Mouse (Mus musculus) forebrain, embryonic 10.5 days (tissue): Measurements from ENCODE around the gene Heatr4. TPM values are rescaled to one million over a fixed set of nuclear protein-coding genes. Genes with fewer than 3 reads are reported as not detected.
"Not testable (repeated sequence)": the region's sequence is repeated elsewhere in the genome, so short reads cannot be mapped to it uniquely, and the experiment has no call there.

ENCODE experiments used
- DNase-seq: peaks from one replicate; pipeline ENCODE4 v3.0.0-alpha.2; 2017; ENCODE audit warnings: low spot score; ENCODE audit errors: extremely low spot score
- H3K27ac ChIP-seq: fragments of 300-500 bp; sonication (generic); 2 replicates; pipeline ENCODE4 v1.5.1; 2016; ENCODE audit warnings: mild to moderate bottlenecking
- H3K27me3 ChIP-seq: fragments of 300-500 bp; sonication (generic); 2 replicates; pipeline ENCODE4 v1.6.1; 2016; ENCODE audit warnings: mild to moderate bottlenecking; ENCODE audit not compliant: poor library complexity, severe bottlenecking
- H3K36me3 ChIP-seq: fragments of 300-500 bp; sonication (generic); replicated peaks from 2 replicates; pipeline ENCODE4 v1.6.1; 2016; ENCODE audit warnings: mild to moderate bottlenecking, moderate library complexity
- H3K4me1 ChIP-seq: fragments of 300-500 bp; sonication (generic); 2 replicates; pipeline ENCODE4 v1.6.1; 2016
- H3K4me3 ChIP-seq: fragments of 300-500 bp; sonication (generic); 2 replicates; pipeline ENCODE4 v1.5.1; 2016; ENCODE audit warnings: mild to moderate bottlenecking, moderate library complexity
- H3K9me3 ChIP-seq: fragments of 300-500 bp; sonication (generic); 2 replicates; pipeline ENCODE4 v1.6.1; 2016; ENCODE audit warnings: mild to moderate bottlenecking, moderate library complexity
- WGBS: fragments of 180-500 bp; shearing (Covaris S2); methylation state at CpG from one replicate; pipeline ENCODE4 v1.1.7; 2016; 5-methylcytosine and 5-hydroxymethylcytosine counted together
- polyA plus RNA-seq: library from polyadenylated mRNA; unstranded; fragments of >200 nt; fragmentation: Nextera tagmentation; extraction: Ambion mirVana; gene quantifications from 2 replicates; pipeline ENCODE4 v1.2.1, GENCODE M21; 2016

The Heatr4 gene
- polyA plus RNA-seq, 1 experiment from 2014 or later = not detected

DNA sequence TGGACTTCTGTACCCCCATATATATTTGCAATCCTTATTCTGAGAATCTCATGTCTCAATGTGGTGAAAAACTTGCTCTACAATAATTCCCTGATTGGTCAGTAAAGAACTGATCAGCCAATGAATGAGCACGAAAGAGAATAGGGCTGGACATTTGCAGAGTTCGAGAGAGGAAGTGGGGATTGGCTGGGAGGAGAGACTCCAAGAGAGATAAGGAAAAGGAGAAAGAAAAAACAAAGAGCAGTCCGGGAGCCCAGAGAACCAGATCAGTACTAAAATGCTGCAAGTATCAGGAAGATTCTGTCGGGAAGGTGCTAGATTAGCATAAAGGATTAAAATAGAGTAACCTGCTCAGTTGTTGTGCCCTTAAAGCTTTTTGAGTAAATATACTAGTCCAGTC is 35.6 kb downstream of the Heatr4 start:
- H3K9me3 ChIP-seq = 0 out of 2 replicates have a peak, but pooled peaks cover 4% of the 10 kb centered on the region
- DNase-seq = no peak
- peaks cover 25% of the 10 kb centered on the region for H3K36me3 ChIP-seq
- no peaks in the 10 kb centered on the region for H3K27me3 ChIP-seq
- H3K27ac ChIP-seq = no peak overlapping the region
- peaks cover 37% of the 10 kb centered on the region for H3K4me1 ChIP-seq
- no peak overlapping the region for H3K4me3 ChIP-seq
- 76% methylated on average over 4 of the region's 4 CpGs for WGBS

DNA sequence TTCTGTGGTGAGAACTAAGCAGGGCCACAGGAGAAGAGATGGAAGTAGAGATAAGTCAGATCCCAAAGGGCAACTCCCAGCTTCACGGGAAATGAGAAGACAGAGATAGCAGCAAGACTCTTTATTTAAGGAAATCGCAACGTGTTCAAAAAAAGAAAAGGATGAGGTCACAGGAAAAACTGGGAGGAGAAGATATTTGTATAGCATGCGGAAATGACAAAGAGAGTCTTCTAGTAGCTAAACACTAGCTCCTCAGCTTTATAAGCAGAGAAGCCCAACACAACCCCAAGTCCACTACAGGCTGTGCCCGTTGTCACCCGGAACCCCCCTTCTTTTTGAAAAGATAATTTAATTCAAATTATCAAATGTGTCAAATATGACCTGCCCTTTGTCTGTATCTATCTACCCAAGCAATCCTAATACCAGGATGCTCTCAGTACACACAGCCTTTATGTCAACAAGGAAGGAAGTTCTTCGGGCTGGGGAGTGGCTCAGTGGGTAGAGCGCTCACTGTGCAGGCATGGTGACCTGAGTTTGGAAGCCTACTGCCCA is 37.3 kb downstream of the Heatr4 start:
- Histone ChIP-seq H3K27me3 (no peaks in the 10 kb centered on the region), H3K27ac (no peak overlapping the region), H3K9me3 (0 out of 2 replicates have a peak, but pooled peaks cover 4% of the 10 kb centered on the region), H3K36me3 (peaks cover 7% of the 10 kb centered on the region), H3K4me1 (peaks cover 23% of the 10 kb centered on the region), H3K4me3 (no peak overlapping the region)
- no peak for DNase-seq
- WGBS = 89% methylated on average over 8 of the region's 8 CpGs

DNA sequence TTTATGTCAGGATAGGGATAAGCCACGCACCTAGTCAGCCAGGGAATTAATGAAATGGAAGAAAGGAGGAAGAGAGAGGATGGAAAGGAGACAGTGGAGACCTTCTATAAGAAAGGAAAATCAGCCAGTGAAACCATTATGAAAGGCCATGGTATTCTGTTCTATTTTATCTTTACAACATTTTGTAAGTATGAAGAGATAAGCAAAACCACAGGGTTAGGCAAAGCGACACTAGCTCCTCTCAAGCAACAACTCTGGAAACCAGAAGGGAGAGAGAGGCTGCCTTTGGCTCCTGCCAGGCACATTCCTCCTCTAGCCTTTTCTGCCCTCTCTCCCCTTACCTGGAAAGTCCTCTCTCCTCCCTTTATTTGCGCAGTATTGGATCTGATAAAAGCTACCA is 42.7 kb downstream of the Heatr4 start:
- DNase-seq = no peak
- Histone ChIP-seq H3K27ac (no peak overlapping the region), H3K4me3 (no peak overlapping the region), H3K4me1 (peaks cover 9% of the 10 kb centered on the region), H3K27me3 (no peaks in the 10 kb centered on the region), H3K9me3 (no peaks in the 10 kb centered on the region), H3K36me3 (no peaks in the 10 kb centered on the region)
- WGBS = 84% methylated on average over 3 of the region's 3 CpGs

DNA sequence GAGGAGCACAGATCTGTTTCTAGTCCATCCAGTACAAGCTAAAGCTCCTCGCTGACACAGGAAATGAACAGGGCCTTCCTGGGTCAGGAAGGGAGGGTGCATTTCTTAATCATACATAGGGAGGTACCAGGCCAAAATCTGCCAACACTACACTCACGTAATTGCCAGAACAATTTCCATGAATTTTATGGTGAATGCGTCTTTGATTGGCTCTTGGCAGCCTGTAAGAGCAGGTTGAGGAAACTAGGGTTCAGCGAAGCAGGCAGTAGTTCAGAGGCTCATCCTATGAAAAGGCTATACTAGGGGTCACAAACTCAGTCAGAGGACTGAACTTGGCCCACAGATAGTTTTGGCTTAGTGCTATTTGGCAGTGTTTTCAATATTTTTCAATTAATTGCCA is 44.6 kb downstream of the Heatr4 start:
- Histone ChIP-seq H3K4me1 (peaks cover 9% of the 10 kb centered on the region), H3K9me3 (no peaks in the 10 kb centered on the region), H3K4me3 (no peak overlapping the region), H3K27me3 (no peaks in the 10 kb centered on the region), H3K36me3 (no peaks in the 10 kb centered on the region), H3K27ac (no peak overlapping the region)
- no peak for DNase-seq
- WGBS = 59% methylated on average over 4 of the region's 4 CpGs

DNA sequence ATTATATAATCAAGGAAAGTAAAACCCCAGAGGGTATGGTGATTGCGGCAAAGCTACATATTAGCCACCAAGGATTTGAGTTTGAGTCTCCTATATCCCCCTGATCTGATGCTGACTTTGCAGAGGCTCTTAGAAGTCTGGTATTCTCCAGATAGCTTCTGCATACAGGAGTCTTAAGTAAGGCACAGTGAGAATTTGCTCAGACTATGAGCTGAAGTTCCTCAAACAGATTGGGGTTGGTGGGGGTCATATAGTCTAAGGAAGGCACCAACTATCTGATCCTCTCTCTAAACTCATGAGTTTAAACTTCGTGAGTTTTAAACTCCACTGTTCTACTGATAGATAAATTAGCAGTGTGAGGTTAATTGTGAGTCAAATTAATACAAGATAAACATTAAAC is 45.3 kb downstream of the Heatr4 start:
- Histone ChIP-seq H3K9me3 (no peaks in the 10 kb centered on the region), H3K4me3 (no peak overlapping the region), H3K36me3 (no peaks in the 10 kb centered on the region), H3K4me1 (peaks cover 9% of the 10 kb centered on the region), H3K27me3 (no peaks in the 10 kb centered on the region), H3K27ac (no peak overlapping the region)
- DNase-seq = no peak
- WGBS = 76% methylated on average over 2 of the region's 2 CpGs

DNA sequence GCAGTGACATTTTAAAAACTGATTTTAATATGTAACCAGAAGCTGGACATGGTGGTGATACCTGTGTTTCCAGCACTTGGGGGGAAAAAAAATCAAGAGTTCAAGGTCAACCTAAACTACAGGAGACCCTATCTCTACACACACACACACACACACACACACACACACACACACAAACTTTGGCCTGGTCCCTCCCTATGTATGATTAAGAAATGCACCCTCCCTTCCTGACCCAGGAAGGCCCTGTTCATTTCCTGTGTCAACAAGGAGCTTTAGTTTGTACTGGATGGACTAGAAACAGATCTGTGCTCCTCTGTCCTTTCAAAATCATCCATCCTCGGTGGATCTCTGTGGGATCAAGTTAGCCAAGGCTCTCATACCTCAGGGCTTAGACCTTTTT is 46.1 kb downstream of the Heatr4 start:
- WGBS = 38% methylated on average over 1 of the region's 1 CpGs
- H3K27me3 ChIP-seq, H3K9me3 ChIP-seq, H3K27ac ChIP-seq, H3K4me3 ChIP-seq, H3K36me3 ChIP-seq, DNase-seq, H3K4me1 ChIP-seq: not testable (repeated sequence)

DNA sequence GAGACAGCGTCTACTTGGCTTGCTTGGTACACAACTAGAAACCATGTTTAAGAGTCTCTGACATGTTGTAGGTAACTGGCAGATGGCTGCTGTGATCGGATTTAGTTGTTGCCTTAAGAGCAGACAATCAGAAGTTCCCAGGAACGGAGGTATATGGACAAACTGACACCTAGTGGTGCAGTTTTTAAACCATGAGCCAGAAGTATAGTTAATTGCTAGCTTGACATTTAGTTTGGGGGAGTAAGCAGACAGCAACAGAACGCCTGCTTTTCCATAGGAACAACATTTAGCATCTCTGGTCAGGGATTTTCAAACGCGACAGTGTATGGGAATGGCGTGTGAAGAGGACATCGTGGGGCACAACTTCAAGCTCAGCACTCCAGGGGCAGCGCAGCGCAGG is 47.1 kb downstream of the Heatr4 start:
- no peaks in the 10 kb centered on the region for H3K36me3 ChIP-seq
- H3K27ac ChIP-seq = no peak overlapping the region
- H3K9me3 ChIP-seq = no peaks in the 10 kb centered on the region
- no peaks in the 10 kb centered on the region for H3K27me3 ChIP-seq
- WGBS = 75% methylated on average over 10 of the region's 10 CpGs
- peaks cover 12% of the 10 kb centered on the region for H3K4me1 ChIP-seq
- DNase-seq = no peak
- no peak overlapping the region for H3K4me3 ChIP-seq

DNA sequence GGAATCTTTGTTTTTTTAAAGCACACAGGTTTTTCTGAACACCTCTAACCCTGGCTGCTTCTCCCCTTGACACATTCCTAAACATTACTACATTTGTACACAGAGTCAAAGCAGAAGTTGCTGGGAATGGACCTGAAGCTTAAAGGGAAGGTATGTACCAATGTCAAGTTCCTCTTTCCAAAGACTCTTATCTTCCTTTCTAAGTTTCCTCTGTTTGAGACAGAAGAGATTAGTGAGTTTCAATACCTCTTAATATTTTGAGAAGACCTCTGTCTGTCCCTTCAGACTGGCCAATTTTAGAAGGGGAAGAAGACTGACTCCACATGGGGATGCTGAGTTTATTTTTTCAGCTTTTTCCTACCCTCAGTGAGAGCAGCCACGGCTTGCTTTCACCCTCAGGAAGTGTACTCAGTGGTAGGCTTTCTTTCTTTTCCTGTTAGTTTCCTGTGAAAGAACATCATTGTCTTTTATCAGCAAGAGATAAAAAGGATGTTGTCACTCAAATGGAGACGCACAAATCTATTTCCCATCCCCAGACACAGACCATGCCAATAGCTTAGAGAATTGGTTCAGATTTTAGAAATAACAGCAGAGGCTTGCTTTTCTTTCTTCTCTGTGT is 55.4 kb downstream of the Heatr4 start:
- Histone ChIP-seq H3K9me3 (no peaks in the 10 kb centered on the region), H3K27ac (no peak overlapping the region), H3K27me3 (no peaks in the 10 kb centered on the region), H3K36me3 (no peaks in the 10 kb centered on the region), H3K4me3 (no peak overlapping the region), H3K4me1 (peaks cover 9% of the 10 kb centered on the region)
- 45% methylated on average over 2 of the region's 2 CpGs for WGBS
- DNase-seq = no peak

DNA sequence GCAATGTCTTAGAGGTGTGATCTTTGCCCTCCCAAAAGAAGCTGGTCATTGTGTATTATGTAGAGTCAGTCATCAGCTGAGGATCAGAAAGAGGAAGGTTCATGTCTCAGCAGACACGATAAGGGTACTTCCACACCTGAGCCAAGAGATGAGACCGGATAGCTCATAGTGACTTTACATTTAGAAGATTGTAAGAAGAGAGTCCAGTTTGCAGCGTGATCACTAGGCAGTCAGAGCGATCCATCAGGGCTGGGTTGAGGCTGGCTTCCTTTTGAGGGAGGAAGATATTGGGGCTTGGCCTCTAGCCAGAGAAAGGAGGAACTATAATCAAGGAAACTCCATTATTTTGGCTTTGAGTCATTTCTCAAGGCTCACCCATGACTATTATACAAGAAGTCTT is 56.9 kb downstream of the Heatr4 start:
- H3K27ac ChIP-seq = no peak overlapping the region
- peaks cover 21% of the 10 kb centered on the region for H3K4me1 ChIP-seq
- H3K9me3 ChIP-seq = no peaks in the 10 kb centered on the region
- H3K27me3 ChIP-seq = no peaks in the 10 kb centered on the region
- 91% methylated on average over 4 of the region's 4 CpGs for WGBS
- H3K36me3 ChIP-seq = no peaks in the 10 kb centered on the region
- H3K4me3 ChIP-seq = no peak overlapping the region
- no peak for DNase-seq

DNA sequence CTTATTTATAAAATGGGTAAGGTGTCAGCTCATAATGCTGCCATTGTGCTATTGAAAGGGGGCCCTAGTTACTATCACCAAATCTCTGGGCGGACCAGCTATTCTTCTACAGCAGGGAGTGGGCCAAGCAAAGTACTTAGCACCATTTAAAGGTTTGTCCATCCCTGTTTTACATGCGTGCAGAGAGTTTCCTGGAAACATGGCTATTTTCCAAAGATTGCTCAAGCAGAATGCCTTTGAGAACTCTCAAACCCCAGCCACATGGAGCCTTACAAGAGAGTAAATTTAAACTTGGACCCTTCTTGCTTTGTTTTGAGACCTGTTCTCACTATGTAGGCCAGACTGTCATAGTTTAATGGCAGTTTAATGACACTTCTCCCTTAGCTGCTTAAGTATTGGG is 58.6 kb downstream of the Heatr4 start:
- DNase-seq = no peak
- WGBS = 86% methylated on average over 2 of the region's 2 CpGs
- Histone ChIP-seq H3K4me1 (peaks cover 26% of the 10 kb centered on the region), H3K27me3 (no peaks in the 10 kb centered on the region), H3K27ac (no peak overlapping the region), H3K4me3 (no peak overlapping the region), H3K36me3 (no peaks in the 10 kb centered on the region), H3K9me3 (no peaks in the 10 kb centered on the region)

DNA sequence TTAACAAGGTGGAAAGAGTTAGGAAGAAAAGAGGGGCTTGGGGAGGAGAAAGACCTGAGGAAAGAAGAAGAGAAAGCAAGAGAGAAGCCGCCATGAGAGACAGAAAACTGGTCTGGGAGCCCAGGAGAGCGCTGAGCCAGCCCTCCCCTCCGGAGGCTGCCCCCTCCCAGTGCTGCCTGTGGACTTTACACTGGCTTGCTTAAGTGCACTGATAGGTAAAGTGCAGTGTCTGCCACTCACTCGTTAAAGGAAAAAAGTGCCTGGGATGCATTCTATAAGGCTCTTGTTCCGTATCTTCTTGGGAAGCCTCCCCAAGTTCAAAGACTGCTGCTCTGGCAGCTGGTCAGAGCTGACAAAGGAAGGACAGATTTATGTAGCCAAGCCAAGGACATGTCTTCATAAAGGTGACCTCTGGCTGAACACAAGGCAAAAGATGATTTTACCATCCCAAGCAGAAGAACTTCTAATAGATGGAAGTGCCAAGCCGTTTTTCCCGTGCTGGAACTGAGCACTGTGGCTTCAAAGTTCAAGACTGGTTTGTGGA is 59.4 kb downstream of the Heatr4 start:
- no peaks in the 10 kb centered on the region for H3K36me3 ChIP-seq
- H3K27ac ChIP-seq = no peak overlapping the region
- no peaks in the 10 kb centered on the region for H3K27me3 ChIP-seq
- no peak for DNase-seq
- no peaks in the 10 kb centered on the region for H3K9me3 ChIP-seq
- no peak overlapping the region for H3K4me3 ChIP-seq
- H3K4me1 ChIP-seq = peaks cover 34% of the 10 kb centered on the region
- 64% methylated on average over 7 of the region's 7 CpGs for WGBS

DNA sequence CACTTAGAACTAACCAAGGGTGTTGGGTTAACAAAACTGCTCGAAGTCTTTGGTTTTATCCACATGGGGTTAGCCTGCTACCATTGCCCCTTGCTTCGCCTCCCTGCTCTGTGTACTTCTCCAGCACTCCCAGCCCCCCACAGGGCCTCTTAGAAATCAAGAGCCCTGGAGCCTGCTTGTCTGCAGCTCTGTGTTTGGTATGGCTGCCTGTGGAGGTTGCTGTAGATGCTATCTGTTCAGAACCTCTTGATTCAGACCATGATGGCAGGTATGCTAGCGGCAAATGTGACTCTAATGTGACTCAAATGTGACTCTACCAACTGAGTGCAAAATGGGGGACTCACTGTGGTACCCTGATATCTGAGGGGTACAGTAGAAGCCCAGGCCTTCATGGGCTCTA is 60.3 kb downstream of the Heatr4 start:
- no peaks in the 10 kb centered on the region for H3K9me3 ChIP-seq
- DNase-seq = no peak
- H3K4me3 ChIP-seq = no peak overlapping the region
- H3K4me1 ChIP-seq = peaks cover 43% of the 10 kb centered on the region
- peak overlapping the region; percentile 44; the same call in 1 of the 2 replicates for H3K27ac ChIP-seq
- H3K36me3 ChIP-seq = no peaks in the 10 kb centered on the region
- H3K27me3 ChIP-seq = no peaks in the 10 kb centered on the region
- WGBS = 49% methylated on average over 3 of the region's 3 CpGs

DNA sequence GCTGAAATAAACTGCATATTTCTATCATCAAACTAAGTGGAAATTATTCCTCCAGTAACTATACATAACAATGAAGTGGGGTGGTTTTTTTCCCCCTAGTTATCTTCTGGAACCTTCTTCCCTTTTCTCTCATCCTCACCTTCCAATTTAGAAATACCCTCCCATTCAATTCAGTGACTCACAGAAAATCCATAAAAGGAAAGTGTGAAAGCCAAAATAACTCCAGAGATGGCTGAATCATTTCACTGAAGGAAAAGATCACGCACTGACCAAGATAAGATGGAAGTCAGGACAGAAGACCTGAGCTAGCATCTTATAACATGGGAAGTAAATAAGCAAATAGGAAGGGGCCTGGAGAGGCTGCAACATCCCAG is 61.2 kb downstream of the Heatr4 start:
- H3K9me3 ChIP-seq = no peaks in the 10 kb centered on the region
- no peaks in the 10 kb centered on the region for H3K36me3 ChIP-seq
- H3K27ac ChIP-seq = no peak overlapping the region
- WGBS = 81% methylated on average over 1 of the region's 1 CpGs
- no peaks in the 10 kb centered on the region for H3K27me3 ChIP-seq
- no peak for DNase-seq
- peak overlapping the region; percentile 91; the same call in 1 of the 2 replicates for H3K4me3 ChIP-seq
- peaks cover 43% of the 10 kb centered on the region for H3K4me1 ChIP-seq
